Mouse (Mus musculus): Measurements from ENCODE around the gene Foxl2. TPM values are rescaled to one million over a fixed set of nuclear protein-coding genes. Genes with fewer than 3 reads are reported as not detected.

Gene Foxl2
- polyA plus RNA-seq, 1 experiment from 2014 or later = not detected

DNA sequence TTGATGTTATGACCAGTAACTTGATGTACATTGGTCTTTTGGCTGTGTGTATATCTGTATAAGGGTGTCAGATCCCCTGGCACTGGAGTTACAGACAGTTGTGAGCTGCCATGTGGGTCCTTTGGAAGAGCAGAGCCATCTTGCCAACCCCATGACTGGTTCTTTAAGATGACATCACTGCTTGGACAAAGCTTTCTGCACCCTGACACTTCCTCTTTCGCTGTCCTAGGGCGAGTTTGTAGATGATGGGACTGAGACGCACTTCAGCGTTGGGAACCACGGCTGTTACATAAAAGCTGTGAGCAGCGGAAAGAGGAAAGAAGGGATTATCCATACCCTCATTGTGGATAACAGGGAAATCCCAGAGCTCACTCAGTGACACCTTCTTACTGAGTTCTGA lies 46.2 kb downstream of the Foxl2 start:
- no peak for ATAC-seq
- no peak overlapping the region for H3K4me2 ChIP-seq
- no peaks in the 10 kb centered on the region for H3K9me3 ChIP-seq (replicated peaks)
- no peak overlapping the region for H3K27ac ChIP-seq
- no peaks in the 10 kb centered on the region for H3K4me1 ChIP-seq
- 76% methylated on average over 6 of the region's 6 CpGs for WGBS (ENCODE audit: insufficient replicate concordance)
- peaks cover 24% of the 10 kb centered on the region for H3K36me3 ChIP-seq
- H3K4me3 ChIP-seq = no peak overlapping the region
- H3K9ac ChIP-seq = no peak overlapping the region
- no peaks in the 10 kb centered on the region for H3K27me3 ChIP-seq (replicated peaks)

Other genes with a start within 250 kb of the Foxl2 start
- gene Prr23a1, start 112.8 kb upstream of the Foxl2 start, polyA plus RNA-seq (2016; fragmentation: Nextera tagmentation; extraction: Ambion mirVana) = not detected in 2 replicates
- gene Prr23a2, start 98.8 kb upstream of the Foxl2 start, polyA plus RNA-seq (2016; fragmentation: Nextera tagmentation; extraction: Ambion mirVana) = not detected in 2 replicates
- gene Prr23a3, start 90.5 kb upstream of the Foxl2 start, polyA plus RNA-seq (2016; fragmentation: Nextera tagmentation; extraction: Ambion mirVana) = not detected in 2 replicates
- not detected in 2 replicates for gene 7420426K07Rik, start 52.2 kb upstream of the Foxl2 start, polyA plus RNA-seq (2016; fragmentation: Nextera tagmentation; extraction: Ambion mirVana)
- gene Faim, start 31.1 kb downstream of the Foxl2 start, polyA plus RNA-seq (2016; fragmentation: Nextera tagmentation; extraction: Ambion mirVana) = 22.9 and 24.2 TPM in 2 replicates
- not detected in 2 replicates for gene Gm1123, start 80.4 kb downstream of the Foxl2 start, polyA plus RNA-seq (2016; fragmentation: Nextera tagmentation; extraction: Ambion mirVana)
- 4.8 and 5.1 TPM in 2 replicates for gene Pik3cb, start 185.3 kb downstream of the Foxl2 start, polyA plus RNA-seq (2016; fragmentation: Nextera tagmentation; extraction: Ambion mirVana)